Mouse (Mus musculus) midbrain, postnatal 0 days (tissue): ENCODE measurements around the gene Fam173b. TPM values are rescaled to one million over a fixed set of nuclear protein-coding genes. Genes with fewer than 3 reads are reported as not detected.

Source experiments
- ATAC-seq: fragments of 200-750 bp; cut with Nextera tagmentation; 2 replicates; pipeline ENCODE4 v1.8.0; 2017; ENCODE audit warnings: moderate number of reproducible peaks, mild to moderate bottlenecking, moderate TSS enrichment, moderate library complexity; ENCODE audit not compliant: low FRiP score
- DNase-seq: peaks from one replicate; pipeline ENCODE4 v3.0.0-alpha.2; 2015; ENCODE audit warnings: low spot score
- H3K27ac ChIP-seq: fragments of 300-500 bp; sonication (generic); 2 replicates; pipeline ENCODE4 v1.5.1; 2014; ENCODE audit warnings: low read depth, mild to moderate bottlenecking, low read length, mixed read lengths
- H3K27me3 ChIP-seq: fragments of 300-500 bp; sonication (generic); 2 replicates; pipeline ENCODE4 v1.6.1; 2014; ENCODE audit warnings: low read length, control low read depth, mixed read lengths; ENCODE audit not compliant: insufficient read depth
- H3K36me3 ChIP-seq: fragments of 300-500 bp; sonication (generic); 2 replicates; pipeline ENCODE4 v1.6.1; 2014; ENCODE audit warnings: low read length, control low read depth, mixed read lengths; ENCODE audit not compliant: insufficient read depth
- H3K4me1 ChIP-seq: fragments of 300-500 bp; sonication (generic); 2 replicates; pipeline ENCODE4 v1.6.1; 2014; ENCODE audit warnings: mild to moderate bottlenecking, control low read depth, antibody characterized with exemption, low read length, mixed read lengths; ENCODE audit not compliant: insufficient read depth
- H3K4me2 ChIP-seq: fragments of 300-500 bp; sonication (generic); 2 replicates; pipeline ENCODE4 v1.6.1; 2014; ENCODE audit warnings: low read depth, mild to moderate bottlenecking, low read length, mixed read lengths; ENCODE audit not compliant: poor library complexity, severe bottlenecking
- H3K4me3 ChIP-seq: fragments of 300-500 bp; sonication (generic); 2 replicates; pipeline ENCODE4 v1.5.1; 2014; ENCODE audit warnings: low read depth, mild to moderate bottlenecking, low read length, moderate library complexity
- H3K9ac ChIP-seq: fragments of 300-500 bp; sonication (generic); replicated peaks from 2 replicates; pipeline ENCODE4 v1.6.1; 2014; ENCODE audit warnings: mild to moderate bottlenecking, low read length, moderate library complexity, mixed read lengths; ENCODE audit not compliant: poor library complexity, severe bottlenecking
- H3K9me3 ChIP-seq: fragments of 300-500 bp; sonication (generic); 2 replicates; pipeline ENCODE4 v1.6.1; 2016; ENCODE audit warnings: low read length, control low read depth
- CTCF ChIP-seq: IDR thresholded peaks from 2 replicates; pipeline ENCODE4 v1.5.1; 2016; ENCODE audit warnings: antibody characterized with exemption, mild to moderate bottlenecking
- WGBS: fragments of 180-500 bp; shearing (Covaris S2); extraction: QIAGEN DNeasy Blood & Tissue Kit; methylation state at CpG from one replicate; pipeline ENCODE4 v1.1.7; 2014; 5-methylcytosine and 5-hydroxymethylcytosine counted together
- polyA plus RNA-seq: library from polyadenylated mRNA; unstranded; fragments of >200 nt; fragmentation: Nextera tagmentation; extraction: Ambion mirVana; gene quantifications from 2 replicates; pipeline ENCODE4 v1.2.1, GENCODE M21; 2015
- total RNA-seq: library from RNA; depleted of rRNA; stranded (reverse); fragments of >200 nt; gene quantifications from 2 replicates; pipeline ENCODE4 v1.2.3, GENCODE M21; 2014

Fam173b gene
- total and polyA plus RNA-seq, 2 experiments from 2014 or later = 6.7 to 10.6 TPM

GRCm38 (mm10) chr15:31614666-31615065 is 13.0 kb downstream of the Fam173b start:
- Histone ChIP-seq H3K4me2 (no peak overlapping the region), H3K9ac (no peak overlapping the region), H3K9me3 (no peaks in the 10 kb centered on the region), H3K27me3 (no peaks in the 10 kb centered on the region), H3K4me3 (no peak overlapping the region), H3K27ac (no peak overlapping the region), H3K36me3 (peaks cover 21% of the 10 kb centered on the region), H3K4me1 (no peaks in the 10 kb centered on the region)
- ATAC-seq (no peak), DNase-seq (no peak)
- 89% methylated on average over 2 of the region's 2 CpGs for WGBS
- no peak for TF ChIP-seq CTCF

GRCm38 (mm10) chr15:31617261-31617660 is 15.6 kb downstream of the Fam173b start:
- DNase-seq = no peak
- H3K4me2 ChIP-seq = no peak overlapping the region
- H3K27me3 ChIP-seq = no peaks in the 10 kb centered on the region
- H3K4me3 ChIP-seq = no peak overlapping the region
- 94% methylated on average over 9 of the region's 9 CpGs for WGBS
- ATAC-seq = no peak
- no peak for TF ChIP-seq CTCF
- H3K9ac ChIP-seq = no peak overlapping the region
- H3K4me1 ChIP-seq = no peaks in the 10 kb centered on the region
- peaks cover 16% of the 10 kb centered on the region for H3K36me3 ChIP-seq
- no peak overlapping the region for H3K27ac ChIP-seq
- H3K9me3 ChIP-seq = no peaks in the 10 kb centered on the region

GRCm38 (mm10) chr15:31619521-31619920 is 17.9 kb downstream of the Fam173b start:
- peak; percentile 75 for TF ChIP-seq CTCF
- no peak for ATAC-seq

GRCm38 (mm10) chr15:31627277-31628154 is 25.9 kb downstream of the Fam173b start:
- Histone ChIP-seq H3K9me3 (no peaks in the 10 kb centered on the region), H3K27ac (no peak overlapping the region), H3K4me1 (no peaks in the 10 kb centered on the region), H3K27me3 (no peaks in the 10 kb centered on the region), H3K36me3 (no peaks in the 10 kb centered on the region), H3K9ac (no peak overlapping the region), H3K4me2 (no peak overlapping the region), H3K4me3 (no peak overlapping the region)
- 58% methylated on average over 12 of the region's 12 CpGs for WGBS
- peak; percentile 22 for DNase-seq
- no peak for TF ChIP-seq CTCF
- no peak for ATAC-seq

More at GRCm38 (mm10) chr15:31619521-31619920, 17.9 kb downstream of the Fam173b start:
- no peak overlapping the region for H3K27ac ChIP-seq
- 91% methylated on average over 8 of the region's 8 CpGs for WGBS
- H3K4me1 ChIP-seq = no peaks in the 10 kb centered on the region
- no peak overlapping the region for H3K4me3 ChIP-seq
- no peaks in the 10 kb centered on the region for H3K27me3 ChIP-seq
- H3K9ac ChIP-seq = no peak overlapping the region
- peak; percentile 68 for DNase-seq
- H3K9me3 ChIP-seq = no peaks in the 10 kb centered on the region
- H3K36me3 ChIP-seq = peaks cover 16% of the 10 kb centered on the region
- H3K4me2 ChIP-seq = no peak overlapping the region

GRCm38 (mm10) chr15:31628180-31628579 is 26.5 kb downstream of the Fam173b start:
- H3K4me1 ChIP-seq = no peaks in the 10 kb centered on the region
- no peak overlapping the region for H3K4me2 ChIP-seq
- H3K27ac ChIP-seq = no peak overlapping the region
- H3K36me3 ChIP-seq = no peaks in the 10 kb centered on the region
- no peak overlapping the region for H3K9ac ChIP-seq
- WGBS = 67% methylated on average over 10 of the region's 10 CpGs
- no peaks in the 10 kb centered on the region for H3K27me3 ChIP-seq
- H3K9me3 ChIP-seq = no peaks in the 10 kb centered on the region
- H3K4me3 ChIP-seq = no peak overlapping the region
- TF ChIP-seq CTCF = no peak
- DNase-seq (no peak), ATAC-seq (no peak)

GRCm38 (mm10) chr15:31629556-31629955 is 27.9 kb downstream of the Fam173b start:
- ATAC-seq = no peak
- Histone ChIP-seq H3K27me3 (no peaks in the 10 kb centered on the region), H3K4me2 (no peak overlapping the region), H3K4me3 (no peak overlapping the region), H3K27ac (no peak overlapping the region), H3K36me3 (no peaks in the 10 kb centered on the region), H3K9ac (no peak overlapping the region), H3K4me1 (no peaks in the 10 kb centered on the region), H3K9me3 (no peaks in the 10 kb centered on the region)
- 91% methylated on average over 3 of the region's 3 CpGs for WGBS
- DNase-seq = no peak
- TF ChIP-seq CTCF = no peak
